Mouse (Mus musculus): ENCODE data around the gene 4930505A04Rik.

- no peak for TF ChIP-seq CTCF (IDR thresholded peaks at IDR 0.05; ENCODE audit: extremely low read depth, insufficient read length, insufficient replicate concordance, low read depth, low read length)
- no peak for TF ChIP-seq POLR2A (IDR thresholded peaks at IDR 0.05; ENCODE audit: low read depth, low read length)
Observed at GRCm38 (mm10) chr11:30433256-30433950, 38.2 kb downstream of the 4930505A04Rik start.
